Mouse (Mus musculus) adrenal gland, postnatal 4 days (tissue): ENCODE measurements around the gene Erlin1. TPM values are rescaled to one million over a fixed set of nuclear protein-coding genes. Genes with fewer than 3 reads are reported as not detected.
A peak's percentile ranks its signal among the peaks of the same experiment; 100 is the strongest.

Source experiments
- DNase-seq, 2 experiments: peaks; one replicate each; pipeline ENCODE4 v3.0.0; 2021 to 2022; ENCODE audit warnings: low spot score in 2 of 2, mixed read lengths in 2 of 2
- total RNA-seq, 2 experiments: library from RNA; stranded (reverse); gene quantifications; 2 replicates each; pipeline ENCODE4 v1.2.3; 2021

The Erlin1 gene
- total RNA-seq, 2 experiments from 2014 or later = 19.8 to 21.2 TPM

- DNase-seq = no peak
These were observed 4.9 kb downstream of the Erlin1 start for GRCm38 (mm10) chr19:44064734-44065133.

GRCm38 (mm10) chr19:44063773-44064172, 5.8 kb downstream of the Erlin1 start:
- no peak for DNase-seq

- no peak for DNase-seq
These were observed 9.4 kb downstream of the Erlin1 start for GRCm38 (mm10) chr19:44060226-44060625.

- no peak for DNase-seq
These were observed 14.3 kb downstream of the Erlin1 start for GRCm38 (mm10) chr19:44055173-44055826.

- no peak for DNase-seq
These were observed 19.2 kb downstream of the Erlin1 start for GRCm38 (mm10) chr19:44050388-44050787.

- no peak for DNase-seq
These were observed 20.3 kb downstream of the Erlin1 start for GRCm38 (mm10) chr19:44049282-44049681.

GRCm38 (mm10) chr19:44045847-44046246, 23.7 kb downstream of the Erlin1 start:
- no peak for DNase-seq

GRCm38 (mm10) chr19:44042121-44042520, 27.5 kb downstream of the Erlin1 start:
- DNase-seq = no peak

GRCm38 (mm10) chr19:44033396-44033795, 36.2 kb downstream of the Erlin1 start:
- no peak for DNase-seq

GRCm38 (mm10) chr19:44032046-44032744, 37.4 kb downstream of the Erlin1 start:
- no peak for DNase-seq

GRCm38 (mm10) chr19:44030024-44030423, 39.6 kb downstream of the Erlin1 start:
- DNase-seq = no peak

GRCm38 (mm10) chr19:44028972-44029371, 40.6 kb downstream of the Erlin1 start, which contains the start of gene Cyp2c23:
TSS of gene Cyp2c23 (minus strand) at chr19:44029208.
- DNase-seq = no peak

- no peak for DNase-seq
These were observed 42.5 kb downstream of the Erlin1 start for GRCm38 (mm10) chr19:44026956-44027530.

GRCm38 (mm10) chr19:44024921-44025585, 44.5 kb downstream of the Erlin1 start:
- DNase-seq = no peak

- DNase-seq = no peak
These were observed 46.5 kb downstream of the Erlin1 start for GRCm38 (mm10) chr19:44023066-44023465.

- DNase-seq = peak in 1 of 2 experiments; percentile 14
These were observed 48.1 kb downstream of the Erlin1 start for GRCm38 (mm10) chr19:44021502-44021901.

GRCm38 (mm10) chr19:44019739-44020138, 49.8 kb downstream of the Erlin1 start:
- DNase-seq = no peak

- no peak for DNase-seq
These were observed 55.7 kb downstream of the Erlin1 start for GRCm38 (mm10) chr19:44013862-44014261.

- DNase-seq = no peak
These were observed 60.8 kb downstream of the Erlin1 start for GRCm38 (mm10) chr19:44008784-44009183.

- no peak for DNase-seq
These were observed 62.4 kb downstream of the Erlin1 start for GRCm38 (mm10) chr19:44007186-44007585.

- DNase-seq = no peak
These were observed 64.6 kb downstream of the Erlin1 start for GRCm38 (mm10) chr19:44005025-44005424.

GRCm38 (mm10) chr19:44004261-44004660, 65.3 kb downstream of the Erlin1 start:
- no peak for DNase-seq
